Mouse (Mus musculus): ENCODE results near the gene 4933425L06Rik.

DNA sequence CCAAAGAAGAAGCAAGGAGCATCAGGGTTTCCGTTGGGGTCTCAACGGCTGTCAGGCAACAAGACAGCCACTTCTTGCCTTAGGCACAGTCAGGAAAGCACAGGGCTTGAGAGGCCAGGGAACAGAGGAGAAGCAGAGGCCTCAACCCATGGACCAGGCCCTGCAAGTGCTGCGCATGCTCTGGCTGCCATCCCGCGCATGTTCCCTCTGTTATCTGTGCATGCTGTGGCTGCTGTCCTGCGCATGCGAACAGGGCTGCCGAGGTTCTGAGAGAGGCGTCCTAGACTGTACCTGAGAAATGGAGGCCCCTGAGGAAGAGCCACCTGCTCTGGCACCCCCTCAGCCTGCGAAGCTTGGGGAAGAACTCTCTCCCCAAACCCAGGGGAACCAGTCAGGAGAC, at the start of gene 4933425L06Rik:
- TF ChIP-seq CTCF (IDR thresholded peaks at IDR 0.05; ENCODE audit: low read depth, low read length) (no peak), POLR2A (IDR thresholded peaks at IDR 0.05; ENCODE audit: borderline replicate concordance, low read depth, low read length) (no peak)

All from bone marrow macrophage, adult 2 months (primary cell).